Mouse (Mus musculus) stomach, adult 2 months (tissue): ENCODE results near the gene Gm6763. TPM values are rescaled to one million over a fixed set of nuclear protein-coding genes. Genes with fewer than 3 reads are reported as not detected.

ENCODE experiments used
- polyA plus RNA-seq: library from polyadenylated mRNA; depleted of rRNA; stranded (reverse); fragments of >200 nt; gene quantifications from 2 replicates; pipeline ENCODE4 v1.2.3, GENCODE M21; 2012; rRNA removed

Gm6763 gene
- not detected in 2 replicates for polyA plus RNA-seq

GRCm38 (mm10) chr10:104151197-104151596 lies at the start of gene Gm6763:
Gm6763 (plus strand) TSS chr10:104151497.

GRCm38 (mm10) chr10:104142687-104143086 lies 8.6 kb upstream of the Gm6763 start, which contains the start of gene Gm21293:
Gm21293 (plus strand) TSS chr10:104142987.

GRCm38 (mm10) chr10:104159706-104160105 lies 8.4 kb downstream of the Gm6763 start, which contains the start of gene Gm8764:
Gm8764 (plus strand) TSS chr10:104160006.

DNA sequence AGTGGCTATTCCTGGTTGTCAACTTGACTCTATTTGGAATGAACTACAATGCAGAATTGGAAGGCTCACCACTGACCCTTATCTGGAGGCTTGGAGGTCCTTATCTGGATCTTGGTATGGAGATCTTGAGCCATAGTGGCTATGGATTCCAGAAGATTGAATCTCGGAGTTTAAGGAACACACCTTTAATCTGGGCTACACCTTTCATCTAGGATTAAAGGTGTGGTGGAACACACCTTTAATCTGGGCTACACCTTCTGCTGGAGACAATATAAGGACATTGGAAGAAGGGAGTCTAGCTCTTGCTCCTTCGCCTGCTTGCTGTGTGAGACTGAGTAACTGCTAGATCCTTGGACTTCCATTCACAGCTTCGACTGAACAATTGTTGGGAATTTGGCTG lies 16.9 kb downstream of the Gm6763 start, which contains the start of gene Gm21304:
Gene Gm21304, plus strand, starts transcription at position 301 of the 400 bp plus-strand sequence.

GRCm38 (mm10) chr10:104176724-104177123 lies 25.4 kb downstream of the Gm6763 start, which contains the start of gene Gm21312:
Gm21312 (plus strand) TSS chr10:104177024.

GRCm38 (mm10) chr10:104185233-104185632 lies 33.9 kb downstream of the Gm6763 start, which contains the start of gene Gm20765:
Gm20765 (plus strand) TSS chr10:104185533.

DNA sequence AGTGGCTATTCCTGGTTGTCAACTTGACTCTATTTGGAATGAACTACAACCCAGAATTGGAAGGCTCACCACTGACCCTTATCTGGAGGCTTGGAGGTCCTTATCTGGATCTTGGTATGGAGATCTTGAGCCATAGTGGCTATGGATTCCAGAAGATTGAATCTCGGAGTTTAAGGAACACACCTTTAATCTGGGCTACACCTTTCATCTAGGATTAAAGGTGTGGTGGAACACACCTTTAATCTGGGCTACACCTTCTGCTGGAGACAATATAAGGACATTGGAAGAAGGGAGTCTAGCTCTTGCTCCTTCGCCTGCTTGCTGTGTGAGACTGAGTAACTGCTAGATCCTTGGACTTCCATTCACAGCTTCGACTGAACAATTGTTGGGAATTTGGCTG lies 42.4 kb downstream of the Gm6763 start, which contains the start of gene Gm4340:
Gene Gm4340, plus strand, starts transcription at position 301 of the 400 bp plus-strand sequence.

Other genes starting within 250 kb of the Gm6763 start
- not detected in 2 replicates for gene Gm21293, start 8.5 kb upstream of the Gm6763 start, polyA plus RNA-seq
- gene Gm8764, start 8.5 kb downstream of the Gm6763 start, polyA plus RNA-seq: not detected in 2 replicates
- gene Gm21304, start 17.0 kb downstream of the Gm6763 start, polyA plus RNA-seq: not detected in 2 replicates
- gene Gm21312, start 25.5 kb downstream of the Gm6763 start, polyA plus RNA-seq: not detected in 2 replicates
- not detected in 2 replicates for gene Gm20765, start 34.0 kb downstream of the Gm6763 start, polyA plus RNA-seq
- gene Gm4340, start 42.5 kb downstream of the Gm6763 start, polyA plus RNA-seq: not detected in 2 replicates